9 mouse cellular contexts compared by ENCODE assay signal in genomic region chr5:136664497-136664896, GRCm38 (mm10). TPM values are rescaled to one million over a fixed set of nuclear protein-coding genes. Genes with fewer than 3 reads are reported as not detected.
DNase-seq lines count a peak whose midpoint lies in the region; ATAC-seq lines count a peak whose summit lies in the region.
"Had no signal": no experiment of that assay in that cellular context is flagged by ENCODE, and none has a peak within 500 bp of the region (broad histone marks: within the 10 kb centered on the region; RNA-seq: fewer than 3 reads in every experiment).

No protein-coding gene starts in this region.

- no peaks in the 10 kb centered on the region for H3K36me3 ChIP-seq in lung, embryonic 16.5 days (ENCODE audit: control insufficient read depth, insufficient read depth, low read length)
- H3K36me3 ChIP-seq: limb, embryonic 15.5 days had no signal

- no peaks in the 10 kb centered on the region for H3K9me3 ChIP-seq in lung, embryonic 16.5 days (ENCODE audit: control insufficient read depth, low read length)
- H3K9me3 ChIP-seq: limb, embryonic 15.5 days had no signal

- no peaks in the 10 kb centered on the region; the same call in 1 of the 2 replicates for H3K27me3 ChIP-seq in lung, embryonic 16.5 days (ENCODE audit: control insufficient read depth, insufficient read depth, low read depth, low read length)

- whole genome bisulfite sequencing in lung, embryonic 16.5 days, result 5% methylated on average over 9 of the region's 9 CpGs

- ATAC-seq in lung, embryonic 16.5 days (ENCODE audit: low read depth), result peak; percentile 56

- DNase-seq in A20 (ENCODE audit: low read depth, low spot score), result peak; percentile 79
- DNase-seq in MN1 (ENCODE audit: low spot score), result peak; percentile 88
- DNase-seq in cerebellum, adult 9-10 months, result peak; percentile 68
- peak; percentile 48 for DNase-seq in gastrocnemius, postnatal 25 days
- peak; percentile 59 for DNase-seq in layer of hippocampus, adult 11-12 months (ENCODE audit: low spot score)
- peak; percentile 74 to 81 for DNase-seq in right cerebral cortex, adult 2 months (ENCODE audit: low spot score in 2 of 2)
- DNase-seq in urinary bladder, postnatal 10 days (ENCODE audit: low spot score), result peak; percentile 38

- H3K9ac ChIP-seq in lung, embryonic 16.5 days (ENCODE audit: low read length), result no peak overlapping the region
- H3K9ac ChIP-seq: limb, embryonic 15.5 days had no signal

- H3K4me2 ChIP-seq in lung, embryonic 16.5 days (ENCODE audit: low read depth, low read length), result no peak overlapping the region
- H3K4me2 ChIP-seq: limb, embryonic 15.5 days had no signal

- no peak overlapping the region for H3K4me3 ChIP-seq in lung, embryonic 16.5 days (ENCODE audit: low read length)
- H3K4me3 ChIP-seq: limb, embryonic 15.5 days had no signal

- H3K27ac ChIP-seq in lung, embryonic 16.5 days (ENCODE audit: low read length), result no peak overlapping the region
- H3K27ac ChIP-seq: limb, embryonic 15.5 days had no signal

- H3K4me1 ChIP-seq in lung, embryonic 16.5 days (replicated peaks; ENCODE audit: control insufficient read depth, insufficient read depth, low read length), result no peaks in the 10 kb centered on the region
- H3K4me1 ChIP-seq: limb, embryonic 15.5 days had no signal

RNA-seq across cellular contexts. Expression of gene Myl10, which starts 28.4 kb away (rescaled TPM):
- 1 to 10 TPM; 3.5 to 5.8 TPM for total RNA-seq in gastrocnemius, postnatal 25 days (2021)
- polyA plus RNA-seq in lung, embryonic 16.5 days (2015; fragmentation: Nextera tagmentation; extraction: Ambion mirVana), result 1.4 TPM in 1 of 2 replicates, not detected in the other

Comparison
In these comparisons a context has a peak if more than half of its experiments do, and no peak if none do; other contexts are left out.
1. DNase-seq: peak in every context shown above with its lines; median percentile 88 in MN1; 79 in A20; 78 in right cerebral cortex, adult 2 months; 68 in cerebellum, adult 9-10 months; 59 in layer of hippocampus, adult 11-12 months; 48 in gastrocnemius, postnatal 25 days; 38 in urinary bladder, postnatal 10 days.